Mouse (Mus musculus) embryonic facial prominence, embryonic 10.5 days (tissue): ENCODE results near the gene Cnnm1. TPM values are rescaled to one million over a fixed set of nuclear protein-coding genes. Genes with fewer than 3 reads are reported as not detected.

Experiments used
- DNase-seq: peaks from one replicate; pipeline ENCODE4 v3.0.0-alpha.2; 2017; ENCODE audit warnings: low spot score
- H3K27ac ChIP-seq: fragments of 300-500 bp; sonication (generic); replicated peaks from 2 replicates; pipeline ENCODE4 v1.5.1; 2016; ENCODE audit warnings: mild to moderate bottlenecking
- H3K27me3 ChIP-seq: fragments of 300-500 bp; sonication (generic); replicated peaks from 2 replicates; pipeline ENCODE4 v1.6.1; 2016; ENCODE audit warnings: low read depth, mild to moderate bottlenecking; ENCODE audit not compliant: poor library complexity, severe bottlenecking
- H3K36me3 ChIP-seq: fragments of 300-500 bp; sonication (generic); replicated peaks from 2 replicates; pipeline ENCODE4 v1.6.1; 2016; ENCODE audit warnings: mild to moderate bottlenecking, moderate library complexity
- H3K4me1 ChIP-seq: fragments of 300-500 bp; sonication (generic); 2 replicates; pipeline ENCODE4 v1.6.1; 2016
- H3K4me3 ChIP-seq: fragments of 300-500 bp; sonication (generic); 2 replicates; pipeline ENCODE4 v1.5.1; 2016; ENCODE audit warnings: mild to moderate bottlenecking, moderate library complexity
- H3K9me3 ChIP-seq: fragments of 300-500 bp; sonication (generic); 2 replicates; pipeline ENCODE4 v1.6.1; 2016; ENCODE audit warnings: mild to moderate bottlenecking
- WGBS: fragments of 180-500 bp; shearing (Covaris S2); methylation state at CpG from one replicate; pipeline ENCODE4 v1.1.7; 2016; 5-methylcytosine and 5-hydroxymethylcytosine counted together
- polyA plus RNA-seq: library from polyadenylated mRNA; unstranded; fragments of >200 nt; fragmentation: Nextera tagmentation; extraction: Ambion mirVana; gene quantifications from 2 replicates; pipeline ENCODE4 v1.2.1, GENCODE M21; 2016

The Cnnm1 gene
- polyA plus RNA-seq, 1 experiment from 2014 or later, result 0.16 TPM

DNA sequence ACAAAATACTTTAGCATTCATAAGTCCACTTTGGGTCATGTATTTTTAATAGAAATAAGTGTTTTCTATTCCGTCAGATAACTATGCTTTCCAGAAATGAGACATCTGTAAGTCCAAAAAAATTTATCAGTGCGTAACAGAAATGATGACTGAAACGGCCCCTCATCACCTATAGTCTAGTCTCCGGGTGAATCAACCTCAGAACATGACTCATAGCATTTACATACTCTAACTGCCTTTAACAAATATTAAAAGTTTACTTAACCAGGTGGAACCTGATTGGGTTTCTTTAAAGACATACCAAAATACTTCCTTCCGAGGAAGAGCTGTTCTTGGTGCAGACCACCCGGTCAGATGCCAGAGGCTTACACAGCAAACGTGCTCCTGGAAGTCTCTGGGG is 78.0 kb downstream of the Cnnm1 start:
- H3K4me1 ChIP-seq, result peaks cover 25% of the 10 kb centered on the region
- H3K27me3 ChIP-seq, result no peaks in the 10 kb centered on the region
- WGBS, result 86% methylated on average over 7 of the region's 7 CpGs

DNA sequence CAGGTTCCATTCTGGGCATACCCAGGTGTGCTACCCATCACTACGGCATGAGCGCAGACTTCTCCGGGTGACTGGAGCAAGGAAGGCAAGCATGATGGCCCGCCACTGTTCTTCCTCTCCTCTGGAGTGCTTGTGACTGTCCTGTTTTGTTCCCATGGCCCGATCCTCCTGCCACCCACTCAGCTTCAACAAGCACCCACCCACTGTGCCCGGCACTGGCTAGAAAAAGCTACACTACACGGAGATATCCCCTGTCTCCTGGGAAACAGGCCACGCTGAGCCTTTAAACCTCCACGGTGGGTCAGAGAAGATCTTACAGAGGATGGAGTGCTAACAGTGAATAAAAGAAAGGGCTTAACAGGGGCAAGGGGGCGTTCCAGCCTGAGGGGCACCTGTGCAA is 79.0 kb downstream of the Cnnm1 start:
- no peak overlapping the region for H3K27ac ChIP-seq
- no peaks in the 10 kb centered on the region for H3K27me3 ChIP-seq
- DNase-seq, result no peak
- H3K4me1 ChIP-seq, result peaks cover 35% of the 10 kb centered on the region
- WGBS, result 89% methylated on average over 10 of the region's 10 CpGs
- H3K36me3 ChIP-seq, result peaks cover 32% of the 10 kb centered on the region
- H3K4me3 ChIP-seq, result no peak overlapping the region
- no peaks in the 10 kb centered on the region for H3K9me3 ChIP-seq

More for the DNA sequence above, 78.0 kb downstream of the Cnnm1 start:
- no peak for DNase-seq
- H3K4me3 ChIP-seq, result no peak overlapping the region
- peaks cover 41% of the 10 kb centered on the region for H3K36me3 ChIP-seq
- no peak overlapping the region for H3K27ac ChIP-seq
- no peaks in the 10 kb centered on the region for H3K9me3 ChIP-seq

DNA sequence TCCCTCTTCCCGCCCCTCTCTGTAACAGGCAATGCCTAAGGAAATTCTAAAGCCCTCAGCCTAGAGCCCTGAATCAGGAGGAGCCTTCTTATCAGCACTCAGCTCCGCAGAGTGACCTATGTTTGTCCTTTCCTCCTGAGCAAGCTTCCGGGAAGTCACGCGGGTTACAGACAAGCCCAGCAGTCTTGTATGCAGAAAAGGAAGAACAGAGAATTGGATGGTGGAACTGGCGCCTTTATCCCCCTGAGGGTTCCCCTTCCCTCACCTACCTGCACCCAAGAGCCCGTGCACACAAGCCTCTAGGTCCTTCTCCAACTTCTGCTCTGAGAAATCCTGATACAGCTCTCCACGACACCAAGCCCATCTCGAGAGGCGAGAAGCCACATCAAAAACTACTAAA is 80.2 kb downstream of the Cnnm1 start:
- 71% methylated on average over 10 of the region's 10 CpGs for WGBS
- Histone ChIP-seq H3K27me3 (no peaks in the 10 kb centered on the region), H3K27ac (no peak overlapping the region), H3K4me1 (peaks cover 42% of the 10 kb centered on the region), H3K36me3 (peaks cover 20% of the 10 kb centered on the region), H3K9me3 (no peaks in the 10 kb centered on the region), H3K4me3 (no peak overlapping the region)
- no peak for DNase-seq

DNA sequence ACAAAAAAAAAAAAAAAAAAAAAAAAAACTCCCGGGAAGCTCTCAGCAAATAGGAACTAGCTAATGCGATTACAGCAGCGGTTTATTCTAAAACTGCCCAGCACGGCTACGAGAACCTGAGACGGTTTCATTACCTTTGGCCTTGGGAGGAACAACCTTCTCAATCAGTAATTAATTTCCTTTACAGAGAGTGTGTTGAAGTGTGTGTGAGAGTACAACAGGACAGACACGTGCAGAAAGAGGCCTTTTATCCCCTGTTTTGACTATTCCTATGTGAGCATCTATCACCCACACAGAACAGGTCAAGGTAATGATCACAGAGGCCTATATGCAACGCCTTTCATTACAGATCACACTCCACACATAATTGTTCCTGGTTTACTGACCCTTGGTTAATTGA is 81.1 kb downstream of the Cnnm1 start:
- Histone ChIP-seq H3K27ac (no peak overlapping the region), H3K36me3 (peaks cover 12% of the 10 kb centered on the region), H3K4me1 (peaks cover 44% of the 10 kb centered on the region), H3K9me3 (no peaks in the 10 kb centered on the region), H3K4me3 (no peak overlapping the region), H3K27me3 (peaks cover 2% of the 10 kb centered on the region)
- no peak for DNase-seq
- WGBS, result 50% methylated on average over 8 of the region's 8 CpGs

DNA sequence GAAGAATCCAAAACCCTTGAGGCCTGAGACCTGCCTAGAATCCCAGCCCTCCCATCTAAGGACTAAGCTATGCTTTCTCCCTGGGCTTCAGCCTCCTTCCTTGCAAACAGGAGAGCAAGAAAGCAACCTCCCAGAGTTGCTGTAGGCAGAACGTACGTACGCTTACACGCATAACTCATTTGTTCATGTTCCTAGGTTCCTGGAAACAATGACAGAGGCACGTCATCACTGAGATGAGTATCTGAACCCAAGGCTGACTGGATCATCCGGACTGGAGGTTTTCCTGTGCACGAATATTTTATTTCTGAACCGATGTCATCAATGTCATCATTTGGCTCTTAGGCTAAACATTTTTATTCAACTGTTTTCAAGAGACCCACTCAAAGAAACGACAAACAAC is 81.8 kb downstream of the Cnnm1 start:
- WGBS, result 89% methylated on average over 9 of the region's 9 CpGs
- H3K36me3 ChIP-seq, result peaks cover 10% of the 10 kb centered on the region
- peaks cover 8% of the 10 kb centered on the region for H3K27me3 ChIP-seq
- H3K9me3 ChIP-seq, result no peaks in the 10 kb centered on the region
- no peak overlapping the region for H3K4me3 ChIP-seq
- DNase-seq, result no peak
- peaks cover 44% of the 10 kb centered on the region for H3K4me1 ChIP-seq
- no peak overlapping the region for H3K27ac ChIP-seq

DNA sequence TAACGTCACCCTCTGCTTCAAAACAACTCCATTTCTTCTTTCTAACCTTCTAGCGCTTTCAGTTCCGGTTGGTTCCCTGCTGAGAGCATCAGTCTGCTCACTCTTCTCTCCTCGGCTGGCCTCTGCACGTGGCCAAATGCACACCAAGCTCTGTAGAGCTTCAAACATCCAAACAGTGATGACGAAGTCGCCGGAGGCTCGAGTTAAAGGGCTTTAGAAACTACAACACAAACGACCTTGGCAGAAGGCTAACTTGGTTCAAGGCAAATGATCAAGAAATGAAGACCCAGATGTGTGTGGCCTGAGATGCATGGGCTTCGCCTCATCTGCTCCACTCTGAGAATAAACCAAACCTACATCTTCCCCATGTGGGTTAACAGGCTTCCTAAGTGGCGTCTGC is 83.3 kb downstream of the Cnnm1 start:
- Histone ChIP-seq H3K27ac (0 out of 2 replicates have a peak overlapping the region, but pooled peaks have one; percentile 90), H3K4me1 (peaks cover 44% of the 10 kb centered on the region), H3K4me3 (peak overlapping the region; percentile 83), H3K9me3 (no peaks in the 10 kb centered on the region), H3K36me3 (peaks cover 6% of the 10 kb centered on the region), H3K27me3 (peaks cover 23% of the 10 kb centered on the region)
- 12% methylated on average over 12 of the region's 12 CpGs for WGBS
- DNase-seq, result peak; percentile 28

DNA sequence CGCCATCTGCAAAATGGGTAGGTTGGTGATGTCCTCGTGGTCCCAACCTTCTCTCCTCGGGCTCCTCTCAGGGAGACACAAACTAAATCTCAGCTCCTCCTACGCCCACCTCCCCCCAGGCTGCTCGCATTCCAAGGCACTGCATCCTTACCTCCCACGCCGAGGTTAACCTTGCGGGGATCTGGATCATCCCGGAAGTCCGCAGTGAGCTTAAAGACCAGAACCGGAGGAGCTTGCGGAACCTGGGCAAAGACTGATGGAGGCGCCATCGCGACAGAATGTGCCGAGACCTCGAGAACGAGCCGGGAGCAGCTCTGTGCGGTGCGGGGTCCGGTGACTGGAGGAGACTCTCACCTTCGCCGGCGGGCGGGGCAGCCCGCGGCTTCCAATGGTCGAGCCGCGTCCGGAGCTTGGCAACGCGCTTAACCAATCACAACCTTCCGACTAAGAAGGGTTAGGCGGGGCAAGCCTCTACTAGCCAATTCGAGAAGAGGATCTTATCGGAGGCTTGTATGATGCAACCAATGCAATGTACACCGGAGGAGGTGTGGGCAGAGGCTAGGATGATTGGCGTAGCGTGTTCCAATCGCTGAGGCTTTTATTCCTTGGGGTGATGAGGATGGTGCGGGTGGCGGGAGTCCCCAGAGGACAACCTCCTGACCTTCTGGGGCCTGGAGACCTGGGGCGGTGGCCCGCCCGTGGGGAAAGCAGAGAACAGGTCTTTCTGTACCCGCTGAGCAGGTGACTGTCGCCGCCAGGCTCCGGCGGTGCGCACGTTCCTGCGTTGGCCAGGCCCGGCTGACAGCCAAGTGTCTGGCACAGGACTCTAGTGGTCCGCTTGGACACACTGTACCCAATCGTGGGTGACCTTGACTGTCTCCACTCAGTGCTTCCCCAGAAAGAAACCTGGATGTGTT is 84.2 kb downstream of the Cnnm1 start, which contains the start of gene Got1:
Gene Got1, minus strand, starts transcription at position 419 of the 917 bp plus-strand sequence.
- Histone ChIP-seq H3K36me3 (peaks cover under 1% of the 10 kb centered on the region; the same call in 1 of the 2 replicates), H3K27me3 (peaks cover 27% of the 10 kb centered on the region), H3K9me3 (no peaks in the 10 kb centered on the region), H3K4me1 (peaks cover 44% of the 10 kb centered on the region), H3K4me3 (peak within 1 kb of the TSS; percentile 83), H3K27ac (peak within 1 kb of the TSS; percentile 90)
- WGBS, result under 1% methylated on average over 58 of the region's 58 CpGs
- peak; percentile 96 for DNase-seq

DNA sequence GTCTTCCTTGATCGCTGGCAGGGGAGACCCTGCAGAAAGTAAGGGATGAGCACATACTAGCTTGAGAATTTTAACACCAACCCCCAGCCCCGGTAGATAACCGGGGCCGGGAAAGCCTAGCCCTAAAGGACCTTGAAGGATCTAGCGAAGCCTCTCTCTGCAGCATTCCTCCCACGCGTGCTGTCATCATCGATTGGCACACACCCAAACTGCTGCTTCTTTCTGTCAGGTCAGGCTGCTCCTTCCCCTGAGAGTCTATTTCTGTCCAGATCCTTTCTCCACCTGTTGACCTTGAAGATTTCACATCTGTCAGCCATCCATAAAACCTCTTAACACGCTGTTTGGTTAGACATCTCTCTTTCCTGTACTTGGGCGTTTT is 84.9 kb downstream of the Cnnm1 start:
- H3K27me3 ChIP-seq, result peaks cover 27% of the 10 kb centered on the region
- no peaks in the 10 kb centered on the region for H3K36me3 ChIP-seq
- H3K27ac ChIP-seq, result peak overlapping the region; percentile 90
- DNase-seq, result no peak
- 29% methylated on average over 10 of the region's 10 CpGs for WGBS
- peaks cover 44% of the 10 kb centered on the region for H3K4me1 ChIP-seq
- no peaks in the 10 kb centered on the region for H3K9me3 ChIP-seq
- peak overlapping the region; percentile 83 for H3K4me3 ChIP-seq

DNA sequence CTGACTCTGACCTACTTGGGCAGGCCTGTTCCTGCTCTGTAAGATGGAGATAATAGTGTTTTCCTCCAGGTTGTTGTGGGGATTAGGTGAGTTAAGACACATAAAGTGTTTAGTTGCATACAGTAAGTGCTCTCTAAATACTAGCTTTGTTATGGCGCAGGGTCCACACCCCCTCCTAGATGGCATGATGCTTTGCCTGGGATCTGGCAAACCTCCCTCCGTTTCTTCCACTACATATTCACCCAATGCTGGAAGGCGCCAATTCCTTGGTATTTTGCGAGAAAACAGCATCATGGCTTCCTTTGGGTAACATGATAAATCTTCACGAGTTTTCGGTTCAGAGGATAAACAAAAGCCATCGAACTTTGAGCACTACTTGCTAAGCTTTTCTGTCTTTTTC is 85.3 kb downstream of the Cnnm1 start:
- Histone ChIP-seq H3K27ac (no peak overlapping the region), H3K4me1 (peaks cover 44% of the 10 kb centered on the region), H3K4me3 (peak overlapping the region; percentile 83; the same call in 1 of the 2 replicates), H3K36me3 (no peaks in the 10 kb centered on the region), H3K27me3 (peaks cover 27% of the 10 kb centered on the region), H3K9me3 (no peaks in the 10 kb centered on the region)
- DNase-seq, result no peak
- 89% methylated on average over 7 of the region's 7 CpGs for WGBS

DNA sequence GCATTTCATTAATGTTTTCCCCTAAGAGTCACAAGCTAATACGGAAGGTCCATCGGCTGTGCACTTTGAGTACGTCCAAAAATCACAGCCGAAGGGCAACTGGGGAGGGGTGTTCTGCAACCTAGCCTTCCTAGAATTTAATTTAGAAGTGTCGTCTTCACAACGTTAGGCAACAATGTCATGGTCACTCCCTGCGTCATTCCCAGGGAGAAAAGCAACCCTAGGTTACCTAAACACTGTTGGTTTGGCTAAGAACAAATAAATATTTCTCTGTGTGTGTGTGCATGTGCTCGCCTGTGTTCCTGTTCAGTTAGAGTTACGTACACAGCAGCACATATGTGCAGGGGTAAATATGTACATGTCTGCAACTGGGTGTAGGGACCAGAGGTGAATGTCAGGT is 85.8 kb downstream of the Cnnm1 start:
- 85% methylated on average over 9 of the region's 9 CpGs for WGBS

DNA sequence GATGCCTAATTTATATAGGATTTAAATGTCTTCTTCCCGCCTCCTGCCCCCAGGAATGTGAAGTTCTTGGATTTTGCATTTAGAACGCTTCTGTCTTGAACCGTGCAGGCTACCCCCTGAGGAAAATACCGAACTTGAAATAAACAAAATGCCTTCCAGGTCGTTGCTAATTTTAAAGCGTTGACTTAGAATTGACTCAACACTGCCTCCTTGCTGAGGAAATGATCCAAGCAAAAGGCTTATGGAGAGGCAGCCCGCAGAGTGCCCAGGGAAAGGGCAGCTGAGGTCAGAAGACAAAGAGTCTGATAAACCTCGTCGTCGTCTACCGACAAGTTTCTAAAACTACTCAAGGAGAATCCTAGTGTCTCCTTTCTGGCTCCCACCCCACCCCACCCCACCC is 86.9 kb downstream of the Cnnm1 start:
- Histone ChIP-seq H3K4me1 (peaks cover 30% of the 10 kb centered on the region), H3K27ac (no peak overlapping the region), H3K4me3 (no peak overlapping the region), H3K36me3 (no peaks in the 10 kb centered on the region), H3K9me3 (no peaks in the 10 kb centered on the region), H3K27me3 (peaks cover 37% of the 10 kb centered on the region)
- WGBS, result 9% methylated on average over 11 of the region's 11 CpGs
- DNase-seq, result no peak

More for the DNA sequence above, 85.8 kb downstream of the Cnnm1 start:
- H3K27me3 ChIP-seq, result peaks cover 29% of the 10 kb centered on the region
- peaks cover 39% of the 10 kb centered on the region for H3K4me1 ChIP-seq
- H3K9me3 ChIP-seq, result no peaks in the 10 kb centered on the region
- no peak overlapping the region for H3K27ac ChIP-seq
- H3K36me3 ChIP-seq, result no peaks in the 10 kb centered on the region
- H3K4me3 ChIP-seq, result no peak overlapping the region
- no peak for DNase-seq

DNA sequence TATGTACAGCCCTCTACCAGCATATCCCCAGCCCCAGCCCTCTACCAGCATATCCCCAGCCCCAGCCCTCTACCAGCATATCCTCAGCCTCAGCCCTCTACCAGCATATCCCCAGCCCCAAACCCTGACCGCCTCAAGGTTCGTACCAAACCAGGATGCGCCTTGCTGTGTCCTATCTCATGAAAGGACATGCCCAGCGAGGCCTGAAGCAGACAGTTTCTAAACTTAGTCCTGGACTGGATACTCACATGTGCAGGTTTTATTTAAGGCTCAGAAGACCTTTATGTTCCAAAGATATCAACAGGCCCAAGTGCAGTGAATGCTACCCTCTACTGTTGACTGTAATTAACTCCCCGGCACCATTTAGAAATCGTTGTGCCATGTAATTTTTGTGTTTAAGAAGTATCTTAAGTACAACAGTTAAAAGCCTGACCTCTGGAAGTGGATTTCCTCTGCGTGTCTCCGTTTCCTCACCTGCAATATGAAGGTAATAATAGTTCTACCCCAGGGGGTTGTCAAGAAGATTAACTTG is 87.9 kb downstream of the Cnnm1 start:
- DNase-seq, result no peak
- H3K4me3 ChIP-seq, result no peak overlapping the region
- H3K27ac ChIP-seq, result no peak overlapping the region
- peaks cover 24% of the 10 kb centered on the region for H3K4me1 ChIP-seq
- no peaks in the 10 kb centered on the region for H3K9me3 ChIP-seq
- WGBS, result 84% methylated on average over 8 of the region's 8 CpGs
- H3K36me3 ChIP-seq, result no peaks in the 10 kb centered on the region
- H3K27me3 ChIP-seq, result peaks cover 37% of the 10 kb centered on the region
